Mouse (Mus musculus) left cerebral cortex, adult 8-10 months (tissue): ENCODE data around the gene Pitx2. TPM values are rescaled to one million over a fixed set of nuclear protein-coding genes. Genes with fewer than 3 reads are reported as not detected.

Experiments used
- DNase-seq, 2 experiments: peaks; one replicate each; pipeline ENCODE4 v3.0.0; 2022; ENCODE audit warnings: low spot score in 2 of 2
- total RNA-seq, 4 experiments: library from RNA; stranded (reverse); gene quantifications; 2 replicates each; pipeline ENCODE4 v1.2.4; 2022

Pitx2 gene
- total RNA-seq, 4 experiments from 2014 or later, result not detected

DNA sequence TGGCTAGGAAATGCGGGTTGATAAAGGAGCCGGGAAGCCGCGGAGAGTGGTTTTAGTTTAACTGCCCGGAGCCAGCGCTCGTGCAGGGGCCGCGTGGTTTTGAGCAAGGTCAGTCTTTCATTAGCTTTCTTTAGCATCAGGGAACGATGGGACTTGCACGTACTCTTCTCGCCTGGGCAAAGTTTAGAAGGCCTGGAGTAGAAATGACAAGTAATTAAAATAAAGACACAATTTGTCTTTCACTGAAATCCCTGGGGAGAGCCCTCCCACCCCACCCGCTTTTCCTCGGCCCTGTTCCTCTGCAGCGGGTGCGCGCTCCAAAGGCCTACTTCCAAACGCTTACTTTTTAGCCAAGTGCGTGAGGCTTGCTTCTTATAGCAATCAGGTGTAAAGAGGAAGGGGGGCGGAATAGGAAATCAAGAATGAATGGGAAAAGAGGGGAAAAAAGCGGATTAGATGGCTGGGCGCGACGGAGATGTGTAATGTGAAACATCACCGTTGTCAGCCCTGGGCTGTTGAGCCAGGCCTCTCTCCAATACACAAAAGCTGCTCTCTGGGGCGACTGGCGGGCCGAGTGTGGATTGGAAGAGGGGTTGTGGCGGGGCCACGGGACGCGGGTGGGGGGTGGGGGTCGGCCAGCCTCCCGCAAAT, 17.4 kb downstream of the Pitx2 start:
- no peak for DNase-seq

DNA sequence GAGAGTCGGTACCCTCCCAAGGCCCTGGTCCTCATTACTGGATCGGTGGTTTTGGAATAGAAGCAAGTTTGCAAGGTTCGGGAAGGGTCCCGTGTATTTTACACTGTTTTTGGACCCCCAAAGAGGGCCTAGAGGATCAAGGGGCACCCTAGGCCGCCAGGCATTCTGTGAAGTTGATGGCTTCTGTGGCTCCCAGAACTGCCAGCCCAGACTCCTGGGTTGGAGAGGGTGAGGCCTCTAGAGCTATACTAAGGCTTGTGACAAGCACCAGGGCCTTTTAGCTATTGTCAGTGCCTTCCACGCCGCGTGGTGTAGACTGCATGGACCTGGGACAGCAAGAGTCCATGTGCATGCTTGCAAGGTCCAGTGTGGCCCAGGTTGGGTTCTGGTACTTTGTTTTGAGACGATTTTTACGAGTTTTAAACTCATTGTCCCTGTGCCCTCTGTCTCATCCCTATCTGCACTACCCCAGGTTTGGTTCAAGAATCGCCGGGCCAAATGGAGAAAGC, 18.2 kb downstream of the Pitx2 start:
- DNase-seq, result no peak

DNA sequence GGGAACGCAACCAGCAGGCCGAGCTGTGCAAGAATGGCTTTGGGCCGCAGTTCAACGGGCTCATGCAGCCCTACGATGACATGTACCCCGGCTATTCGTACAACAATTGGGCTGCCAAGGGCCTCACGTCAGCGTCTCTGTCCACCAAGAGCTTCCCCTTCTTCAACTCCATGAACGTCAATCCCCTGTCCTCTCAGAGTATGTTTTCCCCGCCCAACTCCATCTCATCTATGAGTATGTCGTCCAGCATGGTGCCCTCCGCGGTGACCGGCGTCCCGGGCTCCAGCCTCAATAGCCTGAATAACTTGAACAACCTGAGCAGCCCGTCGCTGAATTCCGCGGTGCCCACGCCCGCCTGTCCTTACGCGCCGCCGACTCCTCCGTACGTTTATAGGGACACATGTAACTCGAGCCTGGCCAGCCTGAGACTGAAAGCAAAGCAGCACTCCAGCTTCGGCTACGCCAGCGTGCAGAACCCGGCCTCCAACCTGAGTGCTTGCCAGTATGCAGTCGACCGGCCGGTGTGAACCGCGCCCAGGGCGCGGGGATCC, 18.8 kb downstream of the Pitx2 start:
- DNase-seq, result no peak

DNA sequence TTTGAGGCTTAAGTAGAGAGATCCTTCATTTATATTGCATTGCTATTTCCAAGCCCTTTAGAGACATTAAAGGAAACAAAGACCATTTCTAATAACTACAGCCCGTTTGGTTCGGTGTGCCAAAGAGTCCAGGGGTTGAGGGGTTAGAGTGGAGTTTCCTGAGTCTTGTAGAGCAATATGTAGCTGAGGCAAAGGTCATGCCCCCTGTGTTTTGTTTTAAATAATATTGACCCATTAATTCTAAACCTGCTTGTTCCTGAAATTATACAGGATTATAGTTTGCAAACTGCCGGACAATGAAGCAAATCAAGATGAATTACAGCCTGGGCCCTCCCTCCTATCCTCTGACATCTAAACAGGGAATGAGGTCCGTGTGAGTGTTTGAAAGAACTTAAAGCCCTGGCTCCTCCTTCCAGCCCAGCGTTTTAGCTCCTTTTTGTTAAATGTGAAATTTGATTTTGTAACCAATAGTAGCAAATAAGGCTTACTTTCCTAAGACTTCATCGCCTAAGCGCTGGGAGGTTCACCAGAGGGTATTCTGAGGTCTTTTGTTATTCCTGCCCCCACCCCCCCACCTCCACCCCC, 20.5 kb downstream of the Pitx2 start:
- DNase-seq, result no peak

DNA sequence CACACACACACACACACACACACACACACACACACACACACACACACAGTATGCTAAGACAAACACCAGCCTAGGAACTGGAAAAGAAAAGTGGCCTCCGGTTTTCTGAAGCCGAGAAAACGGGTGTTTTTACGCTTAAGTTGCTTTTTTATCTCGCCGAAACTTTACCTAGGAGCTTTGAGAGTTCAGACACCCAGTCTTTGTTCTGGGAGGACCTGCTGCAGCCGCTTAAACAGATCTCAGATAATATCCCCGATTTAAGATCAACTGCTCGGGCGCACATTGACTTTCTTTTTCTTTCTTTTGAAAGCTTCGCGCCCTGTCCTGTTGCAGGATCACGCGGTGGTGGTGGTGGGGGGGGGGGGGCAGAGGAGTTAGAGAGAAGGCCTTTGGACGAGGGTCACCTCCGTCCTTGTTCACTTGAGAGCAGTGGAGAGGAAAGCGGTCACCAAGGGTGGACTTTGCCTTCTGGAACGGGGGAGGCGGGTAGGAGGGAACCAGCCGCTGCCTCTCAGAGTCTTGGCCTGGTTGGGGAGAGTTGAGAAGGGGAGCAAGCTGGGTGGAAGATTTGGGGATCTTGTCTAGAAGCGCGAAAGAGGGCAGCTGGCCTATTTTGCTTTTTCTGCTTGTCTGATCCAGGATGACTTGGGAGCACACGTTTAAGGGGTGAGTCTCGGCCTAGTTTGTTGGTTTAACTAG, 21.2 kb downstream of the Pitx2 start:
- no peak for DNase-seq

DNA sequence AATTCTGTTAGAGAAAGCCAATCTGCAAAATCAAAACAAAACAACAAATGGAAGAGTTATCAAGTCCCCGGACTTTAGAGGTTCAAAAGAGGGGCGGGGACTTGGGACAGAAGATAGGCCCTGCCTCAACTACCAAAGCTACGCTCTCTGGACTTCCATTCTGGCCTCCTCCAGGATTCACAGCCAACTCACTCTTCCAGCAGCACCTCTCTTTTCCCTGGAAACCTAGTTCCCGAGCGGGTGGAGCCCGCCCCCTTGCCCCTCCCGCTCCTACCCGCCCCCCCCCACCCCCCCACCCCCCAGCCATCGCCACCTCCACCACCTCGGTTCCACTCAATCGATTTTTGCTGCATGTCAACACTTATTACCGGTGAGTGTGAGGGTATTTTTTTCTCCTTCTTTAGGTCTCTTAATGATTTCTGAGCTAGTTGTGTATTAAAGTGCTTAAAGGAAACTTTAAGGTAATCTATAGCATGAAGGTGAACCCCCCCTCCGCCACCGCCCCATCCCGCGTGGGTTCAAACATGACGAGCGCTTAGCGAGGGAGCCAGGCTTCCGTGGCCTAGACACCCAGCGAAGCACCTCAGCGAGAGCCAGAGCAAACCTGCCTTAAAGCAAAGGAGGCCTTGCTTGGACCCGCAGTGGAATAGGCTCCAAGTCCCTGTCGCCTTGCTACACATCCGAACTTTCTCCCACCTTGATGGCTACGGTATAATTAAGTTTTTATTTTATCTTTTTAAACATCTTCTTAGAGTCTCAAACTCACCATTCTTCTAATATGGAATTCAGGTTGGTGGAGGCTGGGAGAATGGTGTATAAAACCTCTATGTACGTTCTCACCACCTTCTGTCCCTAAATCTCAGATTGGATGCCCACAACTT, 21.9 kb downstream of the Pitx2 start:
- DNase-seq, result no peak

DNA sequence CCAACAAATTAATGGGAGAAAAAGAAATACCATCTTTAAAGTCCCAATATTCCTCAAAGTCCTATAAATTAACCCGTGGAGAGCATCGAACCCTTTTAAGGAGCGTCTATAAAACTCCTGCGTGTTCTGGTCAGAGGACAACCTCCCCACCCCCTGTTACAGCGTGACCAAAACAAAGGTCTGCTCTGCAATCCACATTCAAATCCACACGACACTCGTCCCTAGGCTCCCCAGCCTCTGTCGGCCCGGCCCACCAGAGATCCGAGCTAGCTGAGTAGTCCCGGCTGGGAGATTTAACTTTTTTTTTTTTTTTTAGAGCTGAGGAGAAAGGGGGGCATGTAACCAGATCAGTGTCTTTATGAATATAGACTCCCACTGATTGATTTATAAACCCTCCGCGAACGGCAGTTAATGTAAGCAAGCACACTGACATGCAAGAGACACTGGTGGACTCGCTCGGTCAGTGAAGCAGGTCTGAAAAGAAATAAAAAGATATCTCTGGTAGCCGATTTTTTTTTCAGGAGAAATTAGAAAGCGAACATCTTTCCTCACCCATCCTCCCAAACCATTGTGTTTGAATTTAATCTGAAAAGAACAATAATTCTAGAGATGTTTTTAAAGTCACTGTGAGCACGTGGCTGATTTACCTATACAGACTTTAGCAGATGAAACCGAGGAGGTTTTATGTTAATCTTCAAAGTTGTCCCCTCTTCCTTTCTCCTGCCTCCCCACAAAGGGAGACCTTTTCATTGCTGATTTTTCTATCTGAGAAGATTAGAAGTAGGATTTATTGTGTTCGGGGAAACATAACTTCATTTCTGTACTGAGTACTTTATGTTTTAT, 23.0 kb downstream of the Pitx2 start:
- DNase-seq, result no peak

DNA sequence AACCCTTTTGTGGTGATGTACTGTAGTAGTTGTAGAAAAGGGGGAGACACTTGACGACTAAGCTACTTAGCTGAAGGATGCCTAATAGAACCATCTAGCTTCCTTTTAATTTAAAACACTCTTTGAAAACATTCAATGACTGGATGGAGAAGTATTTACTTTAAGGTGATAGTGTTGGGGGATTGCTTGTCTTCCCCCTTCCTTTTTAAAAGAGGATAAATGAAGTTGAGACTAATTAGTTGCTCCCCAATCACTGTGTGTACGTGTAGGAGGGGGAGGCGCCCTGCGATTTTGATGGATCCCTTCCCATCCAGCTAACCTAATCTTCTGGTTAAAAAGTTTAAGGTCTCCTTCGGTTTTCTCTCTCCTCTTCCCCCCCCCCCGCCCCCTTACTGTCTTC, 23.7 kb downstream of the Pitx2 start:
- no peak for DNase-seq

DNA sequence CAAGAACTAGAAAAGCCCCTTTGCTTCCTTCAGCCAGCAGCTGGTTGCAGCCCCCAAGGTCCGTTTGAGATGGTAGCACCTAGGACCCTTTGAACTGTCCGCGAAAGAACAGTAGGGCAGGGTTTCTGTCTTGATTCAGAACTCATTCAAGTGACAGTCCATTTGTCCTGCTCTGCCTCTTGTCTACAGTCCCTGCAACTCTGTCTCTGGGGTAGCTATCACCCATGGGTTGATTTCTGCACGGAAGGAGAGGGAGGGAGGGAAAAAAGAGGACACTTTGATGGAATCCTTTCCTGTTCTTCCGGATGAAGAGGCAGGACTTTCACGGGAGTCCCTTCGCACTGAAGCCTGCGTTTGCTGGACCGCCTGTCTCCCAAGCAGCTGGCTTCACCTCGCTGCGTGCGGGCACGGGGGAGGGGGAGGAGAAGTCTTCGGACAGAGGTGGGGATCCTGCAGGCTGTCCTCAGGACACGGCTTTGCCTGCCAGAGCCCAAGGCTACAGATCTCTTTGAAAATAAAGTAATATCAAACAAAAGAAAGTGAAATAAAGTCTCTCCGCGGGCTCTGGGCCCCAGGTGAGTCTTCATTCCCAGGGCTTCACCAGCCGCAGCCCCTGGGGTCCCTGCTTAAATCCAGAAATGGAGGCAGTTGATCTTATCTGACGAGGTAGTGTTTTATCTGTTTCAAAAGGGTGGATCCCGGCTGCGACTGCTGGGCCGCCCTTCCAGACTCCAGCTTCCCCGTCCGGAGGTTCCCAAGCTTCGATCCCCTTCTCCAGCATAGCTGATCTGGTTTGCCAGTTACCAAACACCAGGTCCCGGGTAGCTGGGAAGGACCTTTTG, 24.5 kb downstream of the Pitx2 start:
- no peak for DNase-seq

DNA sequence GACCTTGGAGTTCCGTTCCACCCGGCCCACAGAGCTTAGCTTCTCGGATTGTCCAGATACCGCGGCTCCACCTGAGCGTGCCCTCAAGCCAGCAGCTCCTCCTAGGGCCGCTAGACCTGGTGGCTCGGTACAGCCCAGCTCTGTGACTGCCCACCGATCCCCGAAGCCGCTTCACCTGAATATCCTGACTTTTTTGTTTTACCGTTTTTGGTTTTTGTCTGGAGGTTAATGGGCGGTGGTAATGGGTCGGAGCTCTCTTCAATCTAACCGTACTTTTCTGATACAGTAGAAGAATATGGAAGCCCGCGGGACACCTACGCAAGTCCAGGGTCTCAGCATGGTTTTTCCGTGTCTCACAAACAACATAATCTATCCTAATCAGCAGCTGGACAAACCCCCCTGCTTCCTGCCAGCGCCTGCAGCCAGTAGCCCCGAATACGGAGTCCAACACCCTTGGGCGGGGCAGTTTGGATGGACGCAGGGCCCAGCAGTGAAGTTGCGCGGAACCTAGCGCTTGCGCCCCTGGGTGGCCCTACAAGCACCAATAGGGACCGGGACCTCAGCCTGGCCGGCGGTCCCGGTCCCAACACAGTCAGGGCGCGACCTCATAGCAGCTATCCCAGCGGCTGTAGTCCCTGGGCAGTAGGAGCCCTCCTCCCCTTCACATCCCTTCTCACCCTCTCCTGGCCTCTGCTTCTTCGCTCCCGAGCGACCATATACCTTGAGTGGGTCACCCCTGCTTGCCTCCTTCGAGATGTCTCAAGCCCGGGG, 25.3 kb downstream of the Pitx2 start:
- DNase-seq, result no peak

DNA sequence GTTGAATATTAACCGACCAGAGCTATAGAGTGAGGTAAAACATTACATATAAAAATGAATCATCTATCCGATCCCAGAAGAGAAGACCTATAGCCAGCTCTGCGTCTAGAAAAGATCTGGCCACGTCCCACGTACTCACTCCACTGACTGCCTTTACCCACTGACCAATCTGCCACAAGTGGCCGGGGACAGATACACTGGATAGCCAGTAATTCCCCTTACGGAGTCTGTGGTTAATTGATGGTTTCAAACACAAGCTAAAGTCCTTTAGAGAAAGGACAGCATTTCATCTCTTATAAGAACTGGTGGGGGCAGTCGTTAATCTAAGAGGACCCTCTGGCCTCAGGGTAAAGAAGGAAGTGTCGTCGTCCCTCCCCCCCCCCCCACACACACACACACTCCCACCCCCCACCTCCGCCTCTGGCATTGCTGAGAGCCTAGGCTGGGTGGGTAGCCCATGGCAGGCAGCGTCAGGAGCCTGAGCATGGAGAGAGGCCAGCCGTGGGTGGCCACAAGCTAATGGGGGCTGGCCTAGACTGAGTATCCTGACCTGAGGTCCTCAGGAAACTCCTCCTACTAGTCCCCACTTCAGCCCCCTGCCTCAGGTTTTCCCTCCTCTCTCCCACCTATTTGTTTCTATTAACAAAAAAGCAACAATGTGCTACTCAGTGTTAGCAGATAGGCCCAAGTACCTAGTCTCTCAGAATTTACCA, 26.1 kb downstream of the Pitx2 start:
- no peak for DNase-seq

DNA sequence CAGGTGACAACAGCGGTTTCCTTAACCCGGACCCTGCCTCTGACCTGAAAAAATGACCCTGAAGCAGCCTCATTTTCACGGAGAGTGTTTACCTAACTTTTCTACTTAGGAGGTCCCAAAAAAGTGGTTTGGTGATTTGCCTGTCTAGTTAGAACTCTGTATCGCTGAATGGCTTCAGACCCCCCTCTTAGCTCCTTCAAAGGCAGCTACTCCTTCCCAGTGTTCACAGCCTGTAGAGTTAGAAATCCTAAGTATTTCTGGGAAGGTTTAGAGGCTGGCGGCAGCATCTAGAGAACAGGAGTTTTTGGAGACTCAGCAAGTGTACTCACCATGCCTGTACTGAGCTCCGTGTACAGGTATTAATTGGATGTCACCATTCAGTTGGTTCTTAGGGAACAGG, 27.0 kb downstream of the Pitx2 start:
- DNase-seq, result no peak

DNA sequence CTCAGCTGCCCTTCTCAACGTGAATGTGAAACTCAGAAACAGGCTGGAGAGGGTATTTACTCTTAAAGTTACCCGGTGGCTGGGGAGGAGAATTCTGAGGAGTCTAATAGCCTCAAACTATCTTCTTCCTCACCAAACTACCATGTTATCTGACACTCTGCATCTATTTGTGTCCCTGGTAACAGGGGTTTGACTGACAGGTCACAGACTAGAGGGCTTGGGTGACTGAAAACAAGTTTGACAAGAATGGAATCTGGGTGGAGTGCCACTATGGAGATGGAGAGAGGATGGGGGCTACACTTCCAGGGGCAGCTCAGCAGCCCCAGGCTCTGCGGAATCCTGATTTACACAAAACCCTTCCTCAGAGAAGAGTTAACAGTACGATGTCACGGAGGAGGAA, 27.7 kb downstream of the Pitx2 start:
- no peak for DNase-seq

DNA sequence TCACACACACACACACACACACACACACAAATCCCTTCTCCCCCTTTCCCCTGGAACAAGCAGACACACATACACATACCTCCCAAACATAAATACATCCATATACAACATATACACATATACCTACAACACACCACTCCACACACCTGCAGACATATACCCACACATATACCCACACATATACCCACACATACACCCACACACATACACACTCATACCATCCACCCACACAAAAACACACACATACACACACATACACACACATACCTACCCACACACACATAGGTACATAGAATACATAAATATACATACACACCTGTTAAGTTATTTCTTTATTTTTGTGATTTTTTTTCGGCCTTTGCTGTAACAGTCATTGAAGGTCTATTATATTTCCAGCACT, 38.3 kb downstream of the Pitx2 start:
- no peak for DNase-seq

DNA sequence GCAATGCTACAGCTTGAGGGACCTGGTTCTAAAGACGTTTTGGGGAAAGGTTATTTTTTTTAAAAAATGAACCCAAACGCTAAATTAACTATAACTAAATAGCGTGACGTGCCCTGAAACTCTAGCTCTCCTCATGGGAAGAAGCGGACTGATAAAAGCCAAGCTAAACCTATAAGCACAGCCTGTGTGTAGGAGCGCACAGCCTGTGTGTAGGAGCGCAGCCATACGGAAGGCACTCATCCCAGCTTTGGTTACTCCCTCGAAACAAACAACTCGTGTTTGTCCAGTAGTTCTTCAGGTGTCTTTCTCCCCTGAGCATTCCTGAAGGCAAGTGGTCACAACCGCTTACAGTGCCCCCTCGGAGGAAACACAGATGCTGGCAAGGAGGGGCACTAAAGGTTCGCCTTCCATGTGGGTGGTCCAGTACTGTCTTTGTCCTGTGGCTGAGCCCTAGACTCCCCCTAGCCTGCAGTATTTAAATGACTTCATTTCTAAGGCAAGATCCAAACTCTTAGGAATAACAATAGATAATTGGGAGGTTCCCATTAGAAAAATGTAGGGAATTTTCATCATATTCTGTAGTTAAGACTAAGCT, 39.1 kb downstream of the Pitx2 start:
- peak in 1 of 2 experiments; percentile 32 for DNase-seq

DNA sequence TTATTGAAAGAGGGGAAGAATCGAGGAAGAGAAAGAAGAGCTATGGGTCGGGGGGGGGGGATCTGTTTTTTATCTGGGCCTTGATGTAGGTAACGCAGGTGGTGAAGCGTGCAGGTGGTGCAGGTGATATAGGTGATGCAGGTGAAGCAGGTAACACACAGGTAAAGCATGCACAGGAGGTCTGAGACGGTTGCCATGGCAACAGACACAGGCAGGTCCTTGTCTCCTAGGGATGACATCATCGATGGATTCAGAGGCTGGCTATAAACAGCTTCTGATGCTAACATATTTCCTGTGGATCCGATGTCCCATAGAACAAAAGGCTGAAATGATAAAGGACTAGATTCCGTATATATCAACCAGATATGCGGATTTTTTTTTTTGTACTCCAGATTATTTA, 51.3 kb downstream of the Pitx2 start:
- no peak for DNase-seq

DNA sequence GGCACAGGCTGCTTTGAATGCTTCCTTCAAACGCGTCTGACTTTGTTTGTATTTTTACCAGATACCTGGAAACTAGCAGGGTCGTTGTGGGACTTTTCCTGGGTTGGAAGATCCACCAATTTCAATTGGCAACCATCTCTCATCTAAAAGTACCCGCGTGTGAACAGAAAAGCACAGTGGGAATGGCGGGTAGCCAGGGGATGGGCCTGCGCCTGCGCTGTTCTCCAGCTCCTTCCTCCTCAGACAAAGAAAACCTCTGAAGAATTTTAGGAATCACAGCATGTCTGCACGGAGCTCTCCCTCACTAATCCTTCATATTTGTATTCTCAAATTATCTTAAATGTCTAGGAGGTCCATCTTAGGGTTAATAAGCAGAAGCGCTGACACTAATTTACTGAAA, 54.6 kb downstream of the Pitx2 start:
- DNase-seq, result no peak

DNA sequence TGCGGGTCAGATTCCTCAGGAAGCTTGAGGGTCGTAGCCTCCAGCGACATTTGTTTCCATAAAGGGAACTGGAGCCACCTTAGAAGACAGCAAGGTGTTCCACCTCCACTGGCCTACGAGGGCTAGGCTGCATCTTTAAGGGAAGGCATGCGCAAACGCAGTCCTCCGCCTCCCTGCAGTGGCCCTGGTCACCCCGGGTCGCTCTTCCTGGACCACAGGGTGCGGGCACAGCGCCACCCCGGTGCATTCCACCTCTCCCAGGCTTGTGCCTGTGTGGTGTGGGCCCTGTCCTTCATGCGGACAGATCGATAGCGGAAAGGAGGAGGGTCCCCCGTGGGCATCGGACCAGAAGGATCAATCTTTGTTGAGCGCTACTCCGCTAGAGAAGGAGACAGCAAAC, 56.6 kb downstream of the Pitx2 start:
- DNase-seq, result no peak
